Mouse (Mus musculus) left cerebral cortex, adult 8-10 months (tissue): Measurements from ENCODE around the gene Ell3. TPM values are rescaled to one million over a fixed set of nuclear protein-coding genes. Genes with fewer than 3 reads are reported as not detected.

Experiments
- microRNA-seq, 2 experiments: library from miRNA; unstranded; fragments of <30 nt; microRNA quantifications; one replicate each; pipeline ENCODE4 v1.2.0; 2022
- total RNA-seq, 4 experiments: library from RNA; stranded (reverse); gene quantifications; 2 replicates each; pipeline ENCODE4 v1.2.4; 2022

Gene Ell3
- total RNA-seq, 4 experiments from 2014 or later, result not detected

Small RNA genes within 50 kb of the gene (microRNA-seq; reads per million reads assigned to microRNA genes)
- 0 reads per million in 2 experiments for gene Gm22953

Other genes starting within 250 kb of the Ell3 start
- gene Trp53bp1, start 172.9 kb downstream of the Ell3 start, total RNA-seq, result 100 to 1,000 TPM; 139 to 154 (median 147) TPM
- gene Map1a, start 154.7 kb downstream of the Ell3 start, total RNA-seq, result 100 to 1,000 TPM; 617 to 748 (median 671) TPM
- 100 to 1,000 TPM; 121 to 145 (median 130) TPM for gene Ppip5k1, start 88.9 kb downstream of the Ell3 start, total RNA-seq
- 100 to 1,000 TPM; 418 to 426 (median 425) TPM for gene Ckmt1, start 86.6 kb downstream of the Ell3 start, total RNA-seq
- under 1 TPM; 0.09 to 0.91 (median 0.32) TPM for gene Strc, start 57.1 kb downstream of the Ell3 start, total RNA-seq
- 100 to 1,000 TPM; 140 to 171 (median 153) TPM for gene Pdia3, start 30.5 kb downstream of the Ell3 start, total RNA-seq
- gene Catsper2, start 30.5 kb downstream of the Ell3 start, total RNA-seq, result 1 to 10 TPM; 4.2 to 5.9 (median 5.1) TPM
- 100 to 1,000 TPM; 116 to 169 (median 143) TPM for gene Serf2, start 4.9 kb upstream of the Ell3 start, total RNA-seq
- gene Hypk, start 9.0 kb upstream of the Ell3 start, total RNA-seq, result 10 to 100 TPM; 12.1 to 25.0 (median 17.5) TPM
- gene Serinc4, start 12.5 kb upstream of the Ell3 start, total RNA-seq, result 1 to 10 TPM in 1 of 4 experiments, under 1 TPM in 3; 0.27 to 1.1 (median 0.50) TPM
- 10 to 100 TPM; 39.4 to 47.4 (median 43.8) TPM for gene Mfap1b, start 29.8 kb upstream of the Ell3 start, total RNA-seq
- gene Mfap1a, start 62.4 kb upstream of the Ell3 start, total RNA-seq, result 10 to 100 TPM; 31.1 to 37.4 (median 33.7) TPM
- gene Wdr76, start 62.4 kb upstream of the Ell3 start, total RNA-seq, result 1 to 10 TPM; 4.8 to 5.3 (median 4.9) TPM